Mouse (Mus musculus) B cell, adult 2 months (primary cell): ENCODE results near the gene Sclt1.
"Not testable (repeated sequence)": the region's sequence is repeated elsewhere in the genome, so short reads cannot be mapped to it uniquely, and the experiment has no call there.

Source experiments
- DNase-seq, 2 experiments: peaks; one replicate each; pipeline ENCODE4 v3.0.0; 2022

The Sclt1 gene

DNA sequence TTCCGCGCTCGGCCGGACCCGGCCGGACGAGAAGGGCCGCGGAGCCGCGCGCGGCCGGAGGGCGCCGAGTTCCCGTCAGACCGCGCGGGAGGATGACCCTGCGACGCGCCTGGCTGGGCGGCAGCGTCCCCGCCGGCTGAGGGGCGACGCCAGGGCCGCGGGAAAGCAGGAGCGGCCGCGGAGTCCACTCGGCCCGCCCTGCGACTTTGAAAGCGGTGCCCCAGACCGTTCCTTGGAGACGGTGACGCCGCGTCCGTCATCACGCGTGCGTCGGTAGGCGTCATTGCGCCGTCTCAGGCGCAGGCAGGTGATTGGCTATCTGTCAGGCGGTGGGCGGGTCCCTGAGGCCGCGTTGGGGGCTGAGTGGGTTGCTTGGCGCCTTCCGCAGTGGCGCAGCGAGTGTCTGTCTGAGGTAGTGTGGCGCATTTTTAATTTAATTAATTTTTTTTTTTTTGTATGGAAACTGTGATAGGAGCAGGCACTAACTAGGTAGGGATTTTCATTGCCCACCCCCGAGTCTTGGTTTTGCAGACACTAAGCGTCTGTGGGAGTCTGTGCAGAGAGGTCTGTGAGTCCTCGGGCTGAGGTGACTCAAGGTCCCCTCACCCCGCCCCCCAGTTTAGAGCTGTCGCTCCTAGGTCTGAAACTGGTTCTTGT is at the start of gene Sclt1, which contains the start of gene D3Ertd751e:
Gene Sclt1, minus strand, starts transcription at position 237 of the 657 bp plus-strand sequence.
Gene D3Ertd751e, plus strand, starts transcription at position 334 of the 657 bp plus-strand sequence.
- peak; percentile 96 for DNase-seq

DNA sequence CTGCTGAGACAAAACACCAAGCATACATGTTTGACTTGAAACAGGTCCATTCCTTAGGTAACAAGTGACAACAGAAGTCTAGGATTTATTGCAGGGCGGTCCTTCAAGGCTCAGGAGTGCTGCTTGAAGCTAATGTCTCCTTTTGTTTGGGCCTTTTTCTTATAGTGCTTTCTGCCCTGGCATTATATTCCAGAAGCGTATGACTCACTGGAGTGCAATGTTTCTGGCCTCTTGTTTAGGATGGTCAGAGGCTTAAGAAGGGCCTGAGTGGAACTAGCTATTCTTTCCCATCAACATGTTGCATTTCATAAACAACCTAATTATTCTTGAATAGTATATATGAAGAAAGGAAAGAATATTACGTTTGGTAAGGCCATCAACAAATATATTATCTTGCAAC is 19.8 kb upstream of the Sclt1 start:
- no peak for DNase-seq

DNA sequence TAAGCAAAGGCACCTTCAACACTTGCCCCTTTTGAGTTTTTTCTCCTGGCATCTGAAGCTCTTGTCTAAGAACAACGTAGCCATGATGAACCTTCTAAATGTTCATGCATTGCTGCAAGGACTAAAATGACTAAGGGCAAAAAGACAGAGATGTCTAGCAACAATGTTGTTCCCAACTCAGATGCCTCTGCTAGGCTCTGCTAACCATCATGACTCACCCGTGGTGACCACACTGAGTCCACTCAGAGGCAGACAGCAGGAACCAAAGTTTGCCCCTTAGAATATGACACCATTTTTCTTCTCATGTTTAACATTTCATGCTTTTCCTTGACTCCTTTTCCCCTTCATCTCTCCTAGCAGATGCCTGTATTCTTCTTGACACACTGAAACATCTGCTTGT is 12.2 kb upstream of the Sclt1 start:
- DNase-seq = no peak

DNA sequence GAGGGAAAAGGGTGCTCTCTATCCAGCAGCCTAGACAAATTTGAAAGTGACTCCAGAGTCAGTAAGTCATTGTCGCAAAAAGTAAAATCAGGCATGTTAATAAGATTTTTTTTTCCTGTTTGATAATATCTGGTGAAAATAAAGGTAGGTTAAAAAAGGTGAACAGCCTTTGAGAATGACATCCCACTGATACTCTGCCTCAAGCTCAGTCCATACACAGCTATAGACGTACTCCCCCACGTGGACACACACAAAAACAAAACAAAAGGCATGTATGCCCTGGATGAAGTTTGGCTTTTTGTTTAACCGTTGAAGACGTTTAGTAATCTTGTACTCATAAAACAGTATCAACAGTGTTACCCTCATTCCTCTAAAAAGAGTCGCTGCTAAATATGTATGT is 1.1 kb upstream of the Sclt1 start:
- DNase-seq = peak; percentile 18 to 36

DNA sequence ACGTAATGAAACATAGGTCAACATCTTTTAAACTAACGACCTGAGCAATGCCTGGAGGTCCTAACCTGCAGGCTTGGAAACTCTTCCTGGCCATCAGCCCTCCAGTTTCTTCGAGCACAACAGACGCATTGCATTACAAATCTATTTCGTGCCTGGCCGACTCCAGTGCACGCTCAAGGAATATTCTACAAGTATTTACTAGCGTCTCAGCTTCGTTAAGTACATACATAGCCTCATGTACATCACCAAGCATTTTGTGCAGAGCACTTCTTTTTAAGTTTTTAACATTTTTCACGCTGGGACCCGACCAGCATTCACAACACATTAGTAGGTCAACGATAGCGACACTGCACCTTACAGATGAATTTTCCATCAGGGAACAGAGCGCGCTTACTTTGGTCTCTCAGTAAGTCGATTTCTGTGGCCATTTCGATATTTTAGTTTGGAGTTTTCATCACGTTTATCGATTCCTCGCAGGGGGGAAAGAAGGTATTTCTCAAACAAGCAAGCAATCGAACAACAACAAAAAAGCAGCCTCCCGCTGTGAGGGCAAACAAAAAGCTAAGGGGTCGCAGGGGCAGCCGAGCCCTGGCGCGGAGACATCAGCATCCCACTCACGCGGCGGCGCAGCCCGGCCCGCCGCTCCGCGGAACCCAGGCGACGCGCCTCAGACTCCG is 575 bp downstream of the Sclt1 start:
- no peak for DNase-seq

DNA sequence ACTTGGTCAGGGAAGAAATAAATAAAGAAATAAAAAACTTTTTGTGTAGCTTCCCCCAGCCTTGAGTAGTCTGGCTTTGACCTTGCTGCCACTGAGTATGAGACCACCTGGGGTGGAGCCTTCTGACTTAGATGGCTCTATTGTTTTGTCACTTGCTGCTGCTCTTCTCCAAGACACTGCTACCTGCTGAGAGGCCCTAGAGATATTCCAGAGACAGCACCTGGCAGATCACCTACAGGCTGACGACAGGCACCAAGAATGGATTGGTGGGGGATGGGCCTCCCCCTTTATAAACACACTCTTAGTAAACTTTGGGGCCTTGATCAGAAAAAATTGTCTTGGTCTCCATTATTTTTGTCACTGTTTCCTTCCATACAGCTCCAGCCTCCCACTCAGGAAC is 46.6 kb downstream of the Sclt1 start:
- no peak for DNase-seq

DNA sequence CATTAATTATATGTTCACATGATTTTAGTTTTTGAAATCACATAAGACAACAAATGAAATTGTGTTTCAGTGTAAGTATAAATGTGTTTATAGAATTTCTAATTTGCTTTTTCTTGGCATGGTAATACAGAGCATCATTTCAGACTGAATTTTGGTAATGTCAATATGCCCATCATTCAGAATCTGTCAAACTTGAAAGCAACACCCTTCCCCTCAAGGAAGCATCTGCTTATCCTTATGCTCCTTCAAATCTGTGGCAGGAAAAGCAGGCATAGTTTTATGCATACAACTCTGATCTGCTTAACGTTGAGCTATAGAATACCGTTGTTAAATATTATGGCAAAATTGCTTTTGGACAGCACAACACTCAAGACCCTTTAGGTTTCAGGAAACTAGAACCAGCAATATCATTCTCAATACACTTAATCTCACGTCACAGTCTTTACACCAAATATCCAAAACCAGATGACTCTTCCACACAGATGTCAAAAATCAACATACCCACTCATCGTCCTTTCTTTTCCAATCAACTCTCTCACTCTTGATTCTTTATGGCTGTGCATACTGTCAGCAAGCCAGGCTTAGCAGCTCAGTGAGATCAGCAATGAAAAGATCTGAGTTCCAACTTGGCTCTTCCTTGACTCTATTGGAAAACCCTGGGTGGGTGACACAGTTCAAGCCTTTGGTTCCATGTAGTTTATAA is 49.7 kb downstream of the Sclt1 start:
- no peak for DNase-seq

DNA sequence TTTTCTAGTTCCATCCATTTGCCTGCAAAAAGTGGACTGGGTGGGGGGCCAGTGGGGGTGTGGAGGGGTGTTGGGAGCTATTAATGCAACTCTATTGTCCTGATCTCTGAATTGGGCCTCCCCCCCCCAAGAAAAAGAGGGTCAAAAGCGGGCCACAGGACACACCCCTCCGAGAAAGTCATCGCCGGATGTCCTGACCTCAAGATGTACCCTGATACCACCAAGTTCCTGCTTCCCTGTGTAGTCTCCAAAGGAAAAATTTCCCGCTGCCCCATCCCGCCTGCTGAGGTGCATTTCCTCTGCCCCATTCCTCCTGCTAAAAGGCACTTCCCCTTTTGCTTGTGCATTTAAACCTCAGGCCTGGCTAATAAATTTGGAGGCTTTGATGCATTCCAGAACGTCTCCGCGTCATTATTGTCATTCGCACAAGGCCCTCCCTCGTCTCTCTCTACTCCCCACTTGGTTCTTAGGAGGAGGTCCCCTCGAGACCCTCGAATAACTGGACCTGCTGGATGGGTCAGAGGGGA is 52.1 kb downstream of the Sclt1 start:
- not testable (repeated sequence) for DNase-seq

DNA sequence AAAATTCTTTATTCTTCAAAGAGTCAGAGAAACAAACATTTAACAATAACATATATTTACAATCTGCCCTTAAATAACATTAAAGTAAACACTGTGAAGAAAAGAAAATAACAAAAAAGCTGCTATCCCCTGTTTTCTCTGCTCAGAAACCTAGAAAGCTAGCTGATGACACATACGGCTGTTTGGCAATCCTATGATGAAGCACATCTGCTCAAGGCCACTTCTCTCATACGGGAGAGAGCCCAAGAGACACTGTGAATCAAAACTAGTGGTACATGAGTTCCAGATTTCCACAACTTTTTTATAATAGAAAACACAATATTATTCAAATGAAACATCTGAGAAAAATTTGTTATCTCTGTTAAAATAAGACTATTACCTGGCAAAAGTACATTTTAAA is 55.9 kb downstream of the Sclt1 start:
- DNase-seq = no peak

DNA sequence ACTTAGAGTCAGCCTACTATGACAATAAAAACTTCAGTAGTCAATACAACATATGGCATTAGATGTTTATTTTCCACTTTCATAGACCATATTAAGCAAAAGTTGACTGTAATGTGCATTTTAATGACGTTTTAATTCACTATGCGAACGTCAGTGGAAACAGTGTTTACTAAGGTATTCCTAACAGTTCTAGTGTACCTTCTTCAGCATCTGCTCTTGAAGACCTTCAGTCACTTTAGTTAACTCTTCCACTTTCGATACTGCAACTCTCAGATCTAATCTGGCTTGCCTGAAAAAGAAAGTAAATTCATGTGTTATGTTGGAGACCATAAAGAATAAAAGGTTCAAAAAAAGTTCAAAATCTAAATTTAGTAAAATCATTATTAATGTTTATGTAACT is 60.2 kb downstream of the Sclt1 start:
- DNase-seq = no peak

DNA sequence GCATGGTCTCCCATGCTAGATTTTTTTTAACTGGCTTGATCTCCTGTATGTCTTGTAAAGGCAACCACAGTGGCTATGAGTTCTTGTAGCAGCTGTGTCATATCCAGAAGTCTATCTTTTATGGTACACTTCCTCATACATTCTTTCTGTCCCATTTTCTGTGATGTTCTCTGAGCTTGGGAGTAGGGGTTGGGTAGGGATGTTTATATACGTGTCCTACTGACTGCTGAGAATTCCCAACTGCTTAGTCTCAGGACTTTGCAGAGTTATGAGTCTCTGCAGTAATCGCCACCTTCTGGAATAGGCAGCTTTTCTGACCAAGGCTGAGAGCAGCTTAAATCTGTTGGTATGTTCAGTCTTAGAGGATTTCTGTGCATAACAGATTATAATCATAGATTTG is 65.7 kb downstream of the Sclt1 start:
- no peak for DNase-seq

DNA sequence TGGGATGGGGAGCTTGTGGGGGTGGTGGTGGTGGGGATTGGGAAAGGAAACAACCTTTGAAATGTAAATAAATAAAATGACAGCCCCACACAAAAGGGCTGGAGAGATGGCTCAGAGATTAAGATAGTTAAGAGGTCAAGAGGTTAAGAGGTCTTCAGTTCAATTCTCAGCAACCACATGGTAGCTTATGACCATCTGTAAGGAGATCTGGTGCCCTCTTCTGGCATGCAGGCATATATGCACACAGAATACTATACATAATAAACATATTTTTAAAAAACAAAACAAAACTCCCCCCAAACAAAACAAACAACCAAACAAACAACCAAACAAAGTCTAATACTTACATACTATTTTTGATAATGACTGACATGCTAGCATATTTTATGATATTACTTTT is 67.5 kb downstream of the Sclt1 start:
- DNase-seq = no peak

DNA sequence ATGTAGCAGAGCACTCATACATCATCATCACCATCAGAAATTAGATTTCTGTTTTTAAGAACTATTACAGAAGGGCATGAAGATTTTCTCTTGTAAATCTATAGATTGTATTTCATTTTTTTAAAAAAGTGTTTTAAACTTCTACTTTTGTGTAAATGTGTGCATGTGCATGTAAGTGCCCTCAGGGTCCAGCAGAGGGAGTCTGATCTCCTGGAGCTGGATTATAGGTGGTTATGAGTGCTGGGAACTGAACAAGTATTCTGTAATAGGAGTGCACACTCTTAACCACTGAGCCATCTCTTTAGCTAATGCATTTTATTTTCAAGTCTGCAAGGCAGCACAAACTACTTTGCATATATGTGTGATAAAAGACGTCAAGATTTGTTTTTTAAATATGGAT is 86.7 kb downstream of the Sclt1 start:
- DNase-seq = no peak

DNA sequence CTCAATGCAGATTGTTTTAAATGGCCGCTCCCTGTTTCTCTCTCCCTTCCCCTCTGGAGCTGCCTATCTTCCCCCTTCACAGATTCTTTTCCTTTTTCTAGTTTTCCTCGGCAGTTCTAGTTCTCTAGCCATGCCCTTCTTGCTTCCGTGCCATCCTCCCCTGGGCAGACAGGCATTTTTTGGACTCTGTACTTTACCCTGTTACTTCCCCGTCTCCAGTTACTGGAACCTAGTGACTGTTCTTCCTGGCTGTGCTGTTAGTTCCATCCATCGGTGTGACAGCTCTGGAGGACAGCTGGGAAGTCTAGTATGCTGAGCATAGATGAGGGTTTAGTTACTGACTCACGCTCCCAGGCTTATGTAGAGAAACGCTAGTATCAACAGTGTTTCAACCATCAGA is 121.3 kb downstream of the Sclt1 start:
- DNase-seq = no peak

DNA sequence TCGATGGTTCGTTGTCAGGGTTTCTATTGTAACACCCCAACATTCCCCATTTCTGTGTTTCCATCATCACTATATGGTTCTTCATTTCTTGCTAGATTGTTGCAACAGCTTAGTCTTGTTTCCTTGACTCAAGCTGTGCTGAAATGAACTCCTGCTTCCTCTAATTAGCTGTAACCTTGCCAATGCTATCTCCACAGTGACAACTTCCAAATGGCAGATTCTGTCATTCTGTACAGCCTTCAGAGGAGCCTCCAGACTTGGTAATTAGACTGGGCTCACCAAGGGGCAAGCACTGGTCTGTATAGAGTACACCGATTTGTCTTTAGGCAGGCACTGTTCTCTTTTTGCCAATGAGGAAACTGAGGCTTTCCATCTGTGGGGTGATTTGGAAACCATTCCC is 123.8 kb downstream of the Sclt1 start:
- DNase-seq = no peak

DNA sequence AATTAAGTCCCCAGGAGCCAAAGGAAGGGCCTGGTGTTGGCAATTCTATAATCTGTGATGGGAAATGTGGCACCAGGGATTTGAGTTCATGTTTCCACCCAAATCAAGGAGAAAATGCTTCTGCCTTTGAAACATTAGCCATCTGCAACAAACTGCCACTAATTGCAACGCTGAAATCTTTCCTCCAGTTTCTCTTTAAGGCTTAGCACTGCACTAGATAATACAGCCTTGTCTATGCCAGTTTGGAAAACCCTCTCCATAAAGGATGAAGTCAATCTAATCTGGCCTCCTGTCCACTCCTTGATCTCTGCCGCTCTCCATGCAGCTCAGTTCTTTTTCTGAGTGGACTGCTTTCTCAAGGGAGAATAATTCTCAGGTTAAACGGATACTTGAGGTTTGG is 124.3 kb downstream of the Sclt1 start:
- DNase-seq = no peak

DNA sequence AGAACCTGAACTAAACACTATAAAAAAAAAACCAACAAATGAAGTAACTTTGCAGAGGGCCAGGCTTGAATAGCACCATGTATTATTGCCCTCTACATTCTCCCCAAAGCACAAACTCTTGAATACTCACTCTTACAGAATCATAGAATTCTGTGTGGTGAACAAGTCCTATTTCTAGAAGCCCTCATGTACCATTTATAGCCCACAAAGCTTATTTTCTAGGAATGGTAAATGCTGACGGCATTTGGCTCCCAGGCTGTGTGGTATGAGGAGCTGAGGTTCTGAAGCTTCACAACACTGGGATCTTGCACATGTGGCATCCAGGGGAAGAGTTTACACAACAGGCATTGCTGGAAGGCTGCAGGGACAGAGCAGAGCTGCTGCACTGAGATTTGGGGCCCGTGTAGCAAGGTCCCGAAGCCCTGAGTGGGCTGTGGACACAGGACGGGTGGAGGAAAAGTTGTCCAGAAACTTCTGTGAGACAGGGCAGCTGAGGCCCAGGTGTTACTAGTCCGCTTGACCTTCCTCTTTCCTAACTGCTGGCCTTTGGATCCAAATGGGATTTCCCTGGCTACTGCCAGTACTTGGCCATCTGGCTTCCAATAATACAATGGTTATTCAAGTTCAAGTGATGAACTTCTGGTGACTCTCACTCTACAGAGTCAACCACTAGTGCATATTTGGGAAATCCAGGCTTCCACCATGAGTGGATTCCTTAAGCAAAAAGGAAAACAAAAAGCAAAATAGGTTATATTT is 127.9 kb downstream of the Sclt1 start:
- DNase-seq = no peak

DNA sequence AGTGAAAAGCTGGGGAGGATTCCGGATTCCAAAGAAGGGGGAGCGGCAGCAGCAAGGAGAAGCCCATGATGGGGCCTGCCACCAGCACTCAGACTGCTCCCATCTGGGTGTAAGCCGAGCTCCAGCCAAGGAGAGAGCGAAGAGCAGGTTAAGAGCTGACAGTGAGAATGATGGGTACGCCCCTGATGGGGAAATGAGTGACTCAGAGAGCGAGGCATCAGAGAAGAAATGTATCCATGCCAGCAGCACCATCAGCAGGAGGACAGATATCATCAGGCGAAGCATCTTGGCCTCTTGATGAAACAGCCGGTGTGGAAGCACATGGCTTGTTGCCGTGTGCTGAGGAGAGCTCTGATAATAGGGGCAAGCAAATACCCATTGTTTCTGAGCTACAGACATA is 128.6 kb downstream of the Sclt1 start:
- no peak for DNase-seq

DNA sequence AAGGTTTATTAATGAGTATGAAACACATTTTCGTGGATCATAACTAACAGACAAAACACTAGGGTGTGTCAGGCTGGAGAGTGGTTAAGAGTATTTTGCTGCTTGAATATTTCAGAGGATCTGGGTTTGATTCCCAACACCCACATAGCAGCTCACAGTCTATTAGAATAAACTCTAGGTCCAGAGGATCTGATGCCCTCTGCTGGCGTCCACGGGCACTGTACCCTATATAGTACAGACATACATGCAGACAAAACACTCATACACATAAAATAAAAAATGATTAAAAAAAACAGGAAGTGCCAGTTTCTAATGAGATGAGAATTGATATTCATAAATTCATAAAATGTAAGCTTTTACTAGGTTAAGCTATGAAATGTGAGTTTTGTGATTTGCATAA is 130.1 kb downstream of the Sclt1 start:
- DNase-seq = peak; percentile 37 to 44

DNA sequence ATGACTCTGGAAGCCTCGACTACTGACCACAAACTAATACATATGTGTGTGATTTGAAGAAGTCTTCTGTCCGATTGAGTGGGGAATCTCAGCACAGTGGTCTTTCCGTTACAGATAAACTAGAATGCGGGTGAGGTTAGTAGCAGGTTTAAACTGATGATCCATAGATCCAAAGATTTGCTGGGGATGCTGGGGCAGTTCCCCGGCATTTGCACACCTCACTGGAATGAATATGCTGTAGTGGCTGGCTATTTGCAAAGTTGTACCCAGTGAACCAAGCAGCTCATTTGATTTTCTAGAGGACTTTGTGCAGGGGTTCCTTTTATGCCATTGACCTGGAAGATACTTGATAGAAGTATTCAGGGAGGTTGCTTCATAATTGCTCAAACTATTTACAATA is 133.2 kb downstream of the Sclt1 start:
- DNase-seq = no peak

DNA sequence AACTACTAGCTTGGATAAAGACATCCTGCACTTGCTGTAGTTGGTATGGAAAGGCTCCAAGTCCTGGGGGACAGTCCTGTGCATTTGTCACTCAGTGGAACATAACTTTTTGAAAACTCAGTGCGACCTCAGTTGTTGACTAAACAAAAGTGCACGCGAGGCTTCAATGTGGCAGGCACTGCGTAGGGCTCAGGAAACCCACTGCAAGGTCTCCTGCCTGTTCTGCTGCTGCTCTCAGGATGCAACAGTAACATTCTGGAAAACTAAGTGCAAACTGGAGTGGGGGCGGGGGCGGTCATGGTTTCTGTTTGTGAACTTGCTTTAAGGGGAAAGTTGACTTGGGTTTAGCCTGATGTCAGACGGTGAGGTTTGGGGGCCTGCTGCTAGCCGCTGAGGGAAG is 134.8 kb downstream of the Sclt1 start:
- no peak for DNase-seq

DNA sequence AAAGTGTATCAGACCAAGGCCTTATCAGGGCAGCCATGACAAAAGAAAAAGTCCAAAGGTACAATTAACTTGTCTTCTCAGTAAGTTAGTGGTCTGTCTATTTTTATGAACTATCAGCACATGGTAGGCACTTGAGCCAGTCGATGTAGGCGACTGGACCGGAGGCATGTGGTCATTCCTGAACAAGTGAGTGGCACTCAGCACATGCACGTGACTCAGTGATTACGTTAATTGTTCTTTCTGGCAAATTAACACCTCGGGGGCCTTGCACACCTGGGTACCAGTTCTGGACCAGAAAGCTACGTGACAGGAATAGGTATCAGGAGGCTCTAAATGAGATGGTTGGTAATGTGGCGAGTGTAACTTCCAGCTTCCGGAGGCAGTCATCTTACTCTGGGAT is 135.3 kb downstream of the Sclt1 start:
- DNase-seq = no peak

DNA sequence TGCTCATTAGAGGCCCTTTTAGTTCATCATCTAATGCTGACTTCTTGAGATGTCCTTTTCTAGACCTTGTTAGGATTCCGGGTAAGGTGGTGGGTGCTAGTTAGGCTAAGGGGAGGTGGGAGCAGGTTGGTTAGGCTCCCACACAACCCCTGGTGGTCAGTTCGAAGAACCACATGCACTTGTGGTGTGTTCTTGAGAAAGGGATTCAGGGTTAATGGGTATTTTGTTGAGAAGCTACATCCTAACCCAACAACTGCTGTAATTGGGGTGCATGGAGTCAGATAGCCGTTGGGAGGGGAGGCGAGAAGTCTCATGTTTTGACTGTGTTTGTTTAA is 136.0 kb downstream of the Sclt1 start:
- peak; percentile 36 to 41 for DNase-seq
